Comparison of ENCODE assay signal across 9 mouse cellular contexts in the genomic region with DNA sequence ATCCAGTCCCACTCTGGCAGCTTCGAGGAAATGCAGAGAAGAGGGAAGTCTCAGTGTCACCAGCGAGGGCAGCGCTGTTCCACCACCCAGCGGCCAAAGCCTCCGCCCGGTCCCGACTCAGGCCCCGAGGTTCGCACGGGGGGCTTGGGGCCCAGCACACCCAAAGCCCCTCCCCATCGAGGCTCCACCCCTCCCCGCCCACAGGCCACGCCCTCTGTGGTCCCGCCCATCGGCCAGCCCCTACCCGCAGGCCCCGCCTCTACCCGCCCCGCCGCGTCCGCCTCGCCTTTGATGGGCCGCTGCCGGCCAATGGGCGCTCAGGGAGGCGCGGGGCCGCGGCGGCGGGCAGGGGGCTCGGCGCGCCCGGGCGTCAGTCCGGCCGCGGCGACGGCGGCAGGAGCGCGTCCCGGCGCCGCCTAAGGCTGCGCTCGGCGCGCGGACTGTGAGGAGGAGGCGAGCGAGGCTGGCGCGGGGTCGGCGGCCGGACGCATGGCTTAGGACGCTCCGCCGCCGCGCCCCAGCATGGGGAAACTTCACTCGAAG. TPM values are rescaled to one million over a fixed set of nuclear protein-coding genes. Genes with fewer than 3 reads are reported as not detected.
DNase-seq lines count a peak whose midpoint lies in the region; ATAC-seq and TF ChIP-seq lines count a peak whose summit lies in the region.
"Had no signal": no experiment of that assay in that cellular context is flagged by ENCODE, and none has a peak within 500 bp of the region (broad histone marks: within the 10 kb centered on the region; RNA-seq: fewer than 3 reads in every experiment).

TSS of gene Nkd1 (plus strand) at position 370 of the 543 bp plus-strand sequence.

- peaks cover 83% of the 10 kb centered on the region for H3K27me3 ChIP-seq in CH12.LX (replicated peaks)
- H3K27me3 ChIP-seq in lung, embryonic 14.5 days (ENCODE audit: insufficient read depth, low read length): peaks cover 5% of the 10 kb centered on the region; the same call in 1 of the 2 replicates

- peak within 1 kb of the TSS; percentile 95 for H3K4me2 ChIP-seq in CH12.LX (ENCODE audit: insufficient read depth, low read depth, poor library complexity, severe bottlenecking)
- peak within 1 kb of the TSS; percentile 93 for H3K4me2 ChIP-seq in lung, embryonic 14.5 days

- peak within 1 kb of the TSS in 2 of 3 experiments; percentile 44 to 61 for H3K4me3 ChIP-seq in CH12.LX (replicated peaks in 1 of 3; ENCODE audit: low read depth in 2 of 3, low read length in 2 of 3, poor library complexity in 1 of 3)
- peak within 1 kb of the TSS; percentile 83 for H3K4me3 ChIP-seq in lung, embryonic 14.5 days (ENCODE audit: low read depth, low read length)

- H3K4me1 ChIP-seq in CH12.LX (ENCODE audit: control insufficient read depth in 1 of 2, insufficient read depth in 2 of 2): peaks cover 0 to 7% of the 10 kb centered on the region in 2 experiments; a peak in 3 of 4 replicates
- peaks cover 21% of the 10 kb centered on the region for H3K4me1 ChIP-seq in lung, embryonic 14.5 days (ENCODE audit: insufficient read depth)

- ATAC-seq in lung, embryonic 14.5 days (ENCODE audit: insufficient read depth): peak; percentile 90

- intact Hi-C loops in heart, postnatal 36 days (cut with DNase I): loop anchor here (5.0 to 10.0 kb wide), 2 partner anchors 159 to 256 kb away; partner anchors contain the start of gene Brd7

- H3K36me3 ChIP-seq in CH12.LX (replicated peaks in 1 of 2; ENCODE audit: control insufficient read depth in 1 of 2, insufficient read depth in 1 of 2, low read length in 1 of 2): no peaks in the 10 kb centered on the region
- H3K36me3 ChIP-seq in lung, embryonic 14.5 days (ENCODE audit: insufficient read depth): peaks cover 9% of the 10 kb centered on the region; the same call in 1 of the 2 replicates

- H3K9me3 ChIP-seq in CH12.LX (replicated peaks; ENCODE audit: low read length): no peaks in the 10 kb centered on the region
- H3K9me3 ChIP-seq in lung, embryonic 14.5 days (ENCODE audit: low read depth, low read length): no peaks in the 10 kb centered on the region

- no peak for TF ChIP-seq EP300 in CH12.LX (IDR thresholded peaks at IDR 0.05; ENCODE audit: low read length)

- under 1% methylated on average over 49 of the region's 67 CpGs for WGBS in lung, embryonic 14.5 days

- in situ Hi-C loops in CH12.LX (cut with MboI; ENCODE audit: low pct_ligation_motif_present, low pct_unique_long_range_greater_than_20kb, low sequenced_read_pairs): no loop called here

- TF ChIP-seq CTCF in CH12.LX (conservative IDR thresholded peaks at IDR 0.05 in 1 of 2, IDR thresholded peaks at IDR 0.05 in 1 of 2; ENCODE audit: low read depth in 2 of 2, low read length in 2 of 2): 0 out of 4 replicates have a peak, but pooled peaks of 1 of the 2 experiments have one; percentile 3
- peak; percentile 57 for TF ChIP-seq CTCF in lung, embryonic 14.5 days (IDR thresholded peaks at IDR 0.05; ENCODE audit: low read depth)

- peak; percentile 26 for DNase-seq in CH12.LX (ENCODE audit: extremely low read depth)
- peak; percentile 75 for DNase-seq in cerebellum, adult 11-12 months
- peak; percentile 86 for DNase-seq in forelimb bud, embryonic 11.5 days (ENCODE audit: low read depth, low spot score)
- peak; percentile 80 to 82 for DNase-seq in heart, postnatal 36 days
- DNase-seq in layer of hippocampus, adult 8-10 months (ENCODE audit: low spot score in 2 of 2): peak; percentile 49 to 64
- peak; percentile 96 for DNase-seq in lung, embryonic 14.5 days
- DNase-seq in ovary, postnatal 10 days (ENCODE audit: low spot score): peak; percentile 78
- peak; percentile 77 to 90 for DNase-seq in thymus, postnatal 10 days (ENCODE audit: low spot score in 2 of 2)

- TF ChIP-seq RAD21 in CH12.LX (IDR thresholded peaks at IDR 0.05; ENCODE audit: low read depth, low read length): no peak; the same call in 1 of the 2 replicates

- dilution Hi-C loops in CH12.LX (cut with MboI; ENCODE audit: extremely low pct_ligation_motif_present, extremely low pct_unique_long_range_greater_than_20kb, low sequenced_read_pairs): no loop called here

- H3K9ac ChIP-seq in CH12.LX (ENCODE audit: insufficient read depth, low read depth): peak within 1 kb of the TSS; percentile 24; the same call in 1 of the 2 replicates
- peak within 1 kb of the TSS; percentile 86 for H3K9ac ChIP-seq in lung, embryonic 14.5 days

- no peaks in the 10 kb centered on the region for H3K79me2 ChIP-seq in CH12.LX (replicated peaks; ENCODE audit: control insufficient read depth, extremely low read depth, insufficient read depth, poor library complexity, severe bottlenecking)

- peak; percentile 35; the same call in 1 of the 2 replicates for TF ChIP-seq POLR2A in CH12.LX (IDR thresholded peaks at IDR 0.05; ENCODE audit: low read depth, low read length)

- no peak within 1 kb of the TSS for H3K27ac ChIP-seq in CH12.LX (ENCODE audit: insufficient read depth, low read depth)
- H3K27ac ChIP-seq in lung, embryonic 14.5 days (ENCODE audit: low read depth): peak within 1 kb of the TSS; percentile 81

TF ChIP-seq in CH12.LX, 34 proteins besides CTCF, POLR2A, EP300 and RAD21:
- TF ChIP-seq ELF1 (IDR thresholded peaks at IDR 0.05; ENCODE audit: low read depth, low read length) (0 out of 2 replicates have a peak, but pooled peaks have one; percentile 7), MAFK (IDR thresholded peaks at IDR 0.05; ENCODE audit: insufficient replicate concordance, low read length) (no peak)
TF ChIP-seq in CH12.LX: peak in this region for 1.

RNA-seq across cellular contexts. Expression of gene Nkd1, which starts in this region (rescaled TPM):
- total RNA-seq in CH12.LX (2012; rRNA removed) (0.13 and 0.30 TPM in 2 replicates), CH12.LX (2014; rRNA removed) (0.24 and 0.28 TPM in 2 replicates)
- polyA plus RNA-seq in CH12.LX (2012; ENCODE audit: insufficient read length, low read depth): 0.56 and 0.67 TPM in 2 replicates
- total RNA-seq in heart, postnatal 36 days (2021): 1 to 10 TPM; 2.5 to 3.4 TPM
- 10 to 100 TPM in 2 of 4 experiments, 1 to 10 TPM in 2; 8.1 to 11.3 (median 9.2) TPM for total RNA-seq in layer of hippocampus, adult 8-10 months (2022)
- 53.6 and 63.4 TPM in 2 replicates for polyA plus RNA-seq in lung, embryonic 14.5 days (2014; fragmentation: Nextera tagmentation; extraction: Ambion mirVana)
- total RNA-seq: MEL had no signal

Comparison
In these comparisons a context has a peak if more than half of its experiments do, and no peak if none do; other contexts are left out.
1. RNA of gene Nkd1 (polyA plus RNA-seq): 53.6 to 63.4 TPM in lung, embryonic 14.5 days; 0.56 to 0.67 TPM in CH12.LX; every median in the first group is over 10 times any median in the second.
2. Peak in DNase-seq, H3K4me3 ChIP-seq, H3K9ac ChIP-seq and H3K4me2 ChIP-seq in CH12.LX; RNA of the gene not detected or under 1 TPM.
3. DNase-seq: peak in every context shown above with its lines; median percentile 96 in lung, embryonic 14.5 days; 86 in forelimb bud, embryonic 11.5 days; 84 in thymus, postnatal 10 days; 81 in heart, postnatal 36 days; 78 in ovary, postnatal 10 days; 75 in cerebellum, adult 11-12 months; 56 in layer of hippocampus, adult 8-10 months; 26 in CH12.LX.